Mouse (Mus musculus) thymus, postnatal 4 days (tissue): ENCODE results near the gene Thbs2.
A peak's percentile ranks its signal among the peaks of the same experiment; 100 is the strongest.

Experiments used
- DNase-seq: peaks from one replicate; pipeline ENCODE4 v3.0.0; 2021

The Thbs2 gene

DNA sequence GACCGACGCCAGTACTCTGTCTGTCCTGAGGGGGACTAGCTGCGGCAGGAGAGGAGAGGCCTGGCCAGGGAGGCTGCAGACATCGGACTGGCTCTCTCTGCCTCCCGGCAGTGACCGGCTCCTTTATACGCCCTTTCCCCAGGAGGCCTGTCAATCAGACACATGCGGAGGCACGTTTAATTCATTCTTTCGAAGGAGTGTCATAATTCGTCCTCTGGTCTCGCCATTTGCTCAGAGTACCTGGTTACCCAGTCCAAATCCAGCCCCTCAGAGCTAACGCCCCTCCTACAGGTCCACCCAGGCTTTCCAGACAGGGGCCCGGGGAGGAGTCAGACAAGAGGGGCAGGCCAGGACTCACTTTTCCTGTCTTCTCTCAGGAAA, at the start of gene Thbs2:
Gene Thbs2 (minus strand): TSS at position 242 of the 381 bp plus-strand sequence.
- DNase-seq, result no peak

- DNase-seq, result no peak
Observed at GRCm38 (mm10) chr17:14735493-14736004, 41.5 kb upstream of the Thbs2 start.

- DNase-seq, result no peak
Observed at GRCm38 (mm10) chr17:14734380-14734779, 40.3 kb upstream of the Thbs2 start.

GRCm38 (mm10) chr17:14733941-14734340, 39.9 kb upstream of the Thbs2 start:
- no peak for DNase-seq

DNA sequence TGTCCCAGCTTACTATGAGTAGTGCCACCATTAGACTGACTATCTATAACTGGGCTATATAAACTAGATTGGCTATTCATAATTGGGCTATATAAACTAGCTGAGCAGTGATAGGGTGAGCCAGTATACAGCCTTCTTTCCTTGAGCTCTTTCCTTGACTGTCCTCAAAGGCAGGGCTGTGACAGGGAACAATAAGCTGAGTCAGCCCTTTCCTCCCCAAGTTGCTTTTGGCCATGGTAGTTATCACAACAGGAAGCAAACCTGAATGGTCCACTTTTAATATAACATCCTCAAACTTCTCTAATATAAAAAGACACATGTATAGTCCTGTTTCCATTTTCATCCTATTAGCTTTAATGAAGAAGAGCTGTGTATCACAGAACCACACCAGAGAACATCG, 39.0 kb upstream of the Thbs2 start:
- DNase-seq, result no peak

DNA sequence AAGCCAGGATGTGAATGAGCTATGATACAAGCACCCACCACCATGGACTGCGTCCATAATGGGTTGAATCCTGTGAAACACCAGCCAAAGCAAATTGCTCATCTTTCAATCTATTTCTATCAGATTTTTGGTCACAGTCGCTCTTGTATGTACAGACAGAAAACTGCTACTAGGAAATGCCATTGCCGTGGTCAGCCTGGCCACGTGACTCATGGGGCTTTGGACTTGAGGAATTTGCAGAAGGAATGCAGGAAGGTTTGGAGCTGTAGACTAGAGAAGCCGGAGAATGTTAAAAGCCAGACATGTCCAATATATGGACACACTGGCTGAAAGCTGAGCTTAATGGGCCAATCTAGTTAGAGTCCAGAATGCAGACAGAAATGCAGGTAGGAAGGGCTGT, 36.6 kb upstream of the Thbs2 start:
- DNase-seq, result no peak

DNA sequence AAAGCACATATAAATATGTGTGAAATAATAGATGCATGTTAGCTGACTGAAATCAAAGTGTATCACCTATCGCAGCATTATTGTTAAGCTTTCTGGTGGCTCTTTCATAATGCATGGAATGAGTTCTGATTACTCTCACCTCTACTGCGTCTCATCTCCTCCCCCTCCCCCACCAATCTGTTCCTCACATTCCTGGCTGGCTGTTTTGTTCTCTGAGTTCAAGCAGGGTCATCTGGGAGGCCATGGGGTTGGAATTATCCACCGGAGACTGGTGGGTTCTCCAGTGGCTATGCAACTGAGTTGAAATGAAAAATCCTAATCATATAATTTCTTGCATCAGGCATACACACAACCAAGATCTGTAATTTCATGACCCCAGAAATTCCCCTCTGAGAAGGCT, 33.4 kb upstream of the Thbs2 start:
- no peak for DNase-seq

- DNase-seq, result no peak
Observed at GRCm38 (mm10) chr17:14724786-14725185, 30.8 kb upstream of the Thbs2 start.

DNA sequence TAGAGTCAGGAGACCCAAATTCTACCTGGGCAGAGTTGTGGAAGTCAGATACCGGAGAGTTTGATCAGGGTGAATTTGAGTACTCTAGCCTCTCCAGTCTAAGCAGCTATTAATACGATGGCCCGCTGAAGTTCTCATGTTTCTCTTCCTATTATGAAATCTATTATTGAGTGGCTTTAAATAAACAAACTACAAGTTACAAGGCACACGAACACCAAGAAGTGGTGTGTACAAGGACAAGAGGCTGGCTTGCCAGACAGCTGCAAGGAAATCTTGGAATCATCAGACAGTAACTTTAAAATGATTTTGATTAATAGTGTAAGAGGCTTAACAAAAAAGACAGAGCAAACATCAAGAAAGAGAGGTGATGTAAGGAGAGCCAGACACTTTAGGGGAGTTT, 27.3 kb upstream of the Thbs2 start:
- no peak for DNase-seq

GRCm38 (mm10) chr17:14720912-14721311, 26.9 kb upstream of the Thbs2 start:
- no peak for DNase-seq

DNA sequence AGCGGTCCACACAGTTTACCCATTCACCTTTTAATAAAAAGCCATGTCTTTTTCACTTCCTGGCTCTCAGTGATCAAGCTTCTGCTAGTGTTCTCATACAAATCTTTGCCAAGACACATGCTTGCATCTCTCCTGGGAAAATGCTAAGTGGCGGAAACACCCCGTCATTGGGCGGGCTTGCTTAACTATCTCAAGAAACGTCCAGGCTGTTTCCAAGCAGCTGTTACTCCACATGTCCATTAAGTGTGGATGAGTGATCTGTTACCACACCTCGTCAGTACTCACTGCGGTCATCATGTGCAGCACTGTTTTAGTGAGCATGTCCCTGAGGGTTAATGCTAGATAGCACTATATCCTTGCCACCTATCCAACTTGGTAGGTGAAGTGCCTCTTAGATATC, 26.2 kb upstream of the Thbs2 start:
- DNase-seq, result no peak

DNA sequence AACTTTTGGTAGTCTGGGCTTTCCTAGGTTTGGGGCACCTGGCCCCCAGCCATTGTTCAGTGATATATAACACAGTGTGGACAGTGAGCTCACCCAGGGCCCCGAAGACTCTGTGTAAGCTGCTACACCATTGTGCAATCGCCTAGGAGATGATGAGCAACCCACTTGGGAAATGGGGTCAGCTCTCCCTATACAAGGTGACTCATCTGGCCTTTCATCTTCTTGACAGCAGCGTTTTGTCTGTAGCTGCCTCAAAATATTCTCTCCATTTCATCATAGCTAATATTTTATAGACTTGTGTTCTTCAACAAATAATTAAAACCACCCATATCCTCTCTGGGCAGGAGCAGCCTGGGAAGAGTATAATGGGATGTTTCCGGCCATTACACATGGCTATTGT, 24.8 kb upstream of the Thbs2 start:
- DNase-seq, result no peak

DNA sequence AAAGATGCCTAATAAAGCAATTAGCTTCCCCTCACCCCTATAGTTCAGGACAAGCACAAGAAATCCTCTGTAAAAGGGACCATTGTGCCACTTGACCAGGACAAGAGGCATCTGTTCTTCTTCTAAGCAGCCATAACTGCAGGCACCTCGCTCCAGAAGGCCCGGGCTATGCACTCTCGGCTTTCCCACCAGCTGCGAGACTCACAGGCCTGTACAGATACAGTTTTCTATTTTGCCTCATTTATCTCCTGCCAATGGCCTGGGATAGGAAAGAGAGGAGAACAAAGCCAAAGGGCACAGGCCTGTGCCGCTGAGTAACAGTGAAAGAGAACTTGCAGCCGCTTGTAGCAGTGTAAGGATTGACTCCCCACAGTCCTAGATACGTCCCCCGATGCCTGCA, 20.7 kb upstream of the Thbs2 start:
- DNase-seq, result no peak

- DNase-seq, result no peak
Observed at GRCm38 (mm10) chr17:14714374-14714773, 20.3 kb upstream of the Thbs2 start.

DNA sequence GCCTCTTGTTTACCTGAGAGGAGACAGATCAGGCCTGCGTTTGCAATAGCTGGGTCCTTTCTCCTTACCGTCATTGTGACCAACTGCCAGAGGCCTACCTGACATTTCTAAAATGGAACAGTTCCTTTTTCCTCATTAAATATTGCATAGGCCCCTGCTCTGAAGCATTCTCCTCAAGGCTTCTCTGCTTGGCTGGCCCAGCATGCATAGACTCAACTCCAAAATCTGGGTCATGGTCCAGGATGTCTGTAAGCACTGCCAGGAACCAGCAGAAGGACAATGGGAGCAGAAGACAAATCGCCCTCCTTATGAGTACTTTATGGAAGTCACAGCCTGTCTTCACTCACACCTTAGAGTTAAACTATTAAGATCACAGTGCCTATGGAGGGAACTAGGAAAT, 17.7 kb upstream of the Thbs2 start:
- DNase-seq, result no peak

- no peak for DNase-seq
Observed at GRCm38 (mm10) chr17:14711032-14711431, 17.0 kb upstream of the Thbs2 start.

- DNase-seq, result no peak
Observed at GRCm38 (mm10) chr17:14706066-14706465, 12.0 kb upstream of the Thbs2 start.

DNA sequence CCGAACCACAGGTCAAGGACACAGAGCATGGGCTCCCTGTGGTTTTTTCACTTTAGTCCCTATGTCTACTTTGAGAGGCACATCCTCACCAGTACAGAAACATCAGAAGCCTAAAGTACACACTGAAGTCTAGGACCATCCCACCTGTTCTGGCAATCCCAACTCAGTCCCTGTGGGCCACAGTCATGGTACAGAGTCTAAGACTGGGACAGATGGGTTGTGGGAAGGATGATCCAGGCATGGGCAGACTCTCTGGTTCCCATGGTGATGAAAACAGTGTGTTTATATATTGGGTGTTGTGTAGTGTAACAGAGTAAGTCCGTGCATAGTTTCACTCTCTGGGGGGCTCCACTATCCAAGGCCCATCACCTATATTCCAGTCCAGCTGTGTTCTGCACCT, 11.4 kb upstream of the Thbs2 start:
- DNase-seq, result no peak

DNA sequence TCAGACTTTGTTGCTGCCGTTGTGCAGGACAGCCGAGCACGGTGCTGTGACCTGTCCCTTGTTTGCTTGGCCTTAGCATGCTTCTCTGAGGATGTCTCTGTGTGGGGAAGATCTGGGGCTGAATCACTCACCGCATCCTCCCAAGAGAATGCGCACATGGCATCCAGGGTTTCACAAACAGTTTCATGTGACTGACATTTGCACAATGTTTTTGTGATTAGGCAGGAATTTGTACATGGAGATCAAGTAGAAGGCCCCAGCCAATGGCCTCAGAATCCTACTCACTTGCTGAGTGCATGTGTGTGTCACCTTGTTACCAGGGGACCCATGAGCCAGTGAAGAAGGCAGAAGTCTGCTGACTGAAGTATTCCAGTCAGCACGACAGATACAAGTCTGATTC, 9.7 kb upstream of the Thbs2 start:
- DNase-seq, result no peak

GRCm38 (mm10) chr17:14703268-14703667, 9.2 kb upstream of the Thbs2 start:
- DNase-seq, result no peak

GRCm38 (mm10) chr17:14702701-14703100, 8.7 kb upstream of the Thbs2 start:
- DNase-seq, result peak; percentile 54

- DNase-seq, result no peak
Observed at GRCm38 (mm10) chr17:14701891-14702290, 7.9 kb upstream of the Thbs2 start.

- no peak for DNase-seq
Observed at GRCm38 (mm10) chr17:14700204-14700603, 6.2 kb upstream of the Thbs2 start.

DNA sequence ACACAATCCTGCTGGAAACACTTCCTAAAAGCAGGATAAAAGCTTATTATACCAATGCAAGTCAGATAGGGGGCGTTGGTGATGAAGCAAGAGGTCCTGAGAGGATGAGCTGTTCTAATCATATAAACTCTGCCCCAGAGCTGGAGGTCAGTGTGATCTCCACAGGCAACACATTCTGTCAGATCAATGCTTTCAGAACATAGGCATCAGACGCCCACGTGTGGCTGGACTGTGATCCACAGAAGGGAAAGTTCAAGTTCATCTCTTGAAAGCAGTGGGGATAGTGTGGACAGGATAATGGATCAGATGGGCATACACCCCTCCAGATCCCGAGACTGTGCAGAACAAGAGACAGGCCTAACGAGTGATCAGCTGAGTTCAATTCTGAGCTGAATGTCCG, 4.2 kb upstream of the Thbs2 start:
- no peak for DNase-seq

- DNase-seq, result no peak
Observed at GRCm38 (mm10) chr17:14697096-14697495, 3.1 kb upstream of the Thbs2 start.

GRCm38 (mm10) chr17:14696281-14696795, 2.3 kb upstream of the Thbs2 start:
- no peak for DNase-seq
